Mouse (Mus musculus) heart, adult 18-20 months (tissue): ENCODE data around the gene Lrrc10b. TPM values are rescaled to one million over a fixed set of nuclear protein-coding genes. Genes with fewer than 3 reads are reported as not detected.

ENCODE experiments used
- DNase-seq, 2 experiments: peaks; one replicate each; pipeline ENCODE4 v3.0.0; 2021 to 2022; ENCODE audit warnings: mixed read lengths in 1 of 2
- long read RNA-seq, 2 experiments: library from polyadenylated mRNA; stranded (forward); transcript quantifications; one replicate each; pipeline ENCODE4 v2.0.0; 2021
- total RNA-seq, 2 experiments: library from RNA; stranded (reverse); gene quantifications; 2 replicates each; pipeline ENCODE4 v1.2.3; 2021

Lrrc10b gene
- total RNA-seq, result 1 to 10 TPM; 1.7 to 5.7 TPM
- long read RNA-seq, experiment 1, result 0 reads
- long read RNA-seq, experiment 2, partial matches to known transcripts, result 0 of 2 reads
- long read RNA-seq, experiment 2, other reads (novel, unspliced or antisense), result 0 of 2 reads

DNA sequence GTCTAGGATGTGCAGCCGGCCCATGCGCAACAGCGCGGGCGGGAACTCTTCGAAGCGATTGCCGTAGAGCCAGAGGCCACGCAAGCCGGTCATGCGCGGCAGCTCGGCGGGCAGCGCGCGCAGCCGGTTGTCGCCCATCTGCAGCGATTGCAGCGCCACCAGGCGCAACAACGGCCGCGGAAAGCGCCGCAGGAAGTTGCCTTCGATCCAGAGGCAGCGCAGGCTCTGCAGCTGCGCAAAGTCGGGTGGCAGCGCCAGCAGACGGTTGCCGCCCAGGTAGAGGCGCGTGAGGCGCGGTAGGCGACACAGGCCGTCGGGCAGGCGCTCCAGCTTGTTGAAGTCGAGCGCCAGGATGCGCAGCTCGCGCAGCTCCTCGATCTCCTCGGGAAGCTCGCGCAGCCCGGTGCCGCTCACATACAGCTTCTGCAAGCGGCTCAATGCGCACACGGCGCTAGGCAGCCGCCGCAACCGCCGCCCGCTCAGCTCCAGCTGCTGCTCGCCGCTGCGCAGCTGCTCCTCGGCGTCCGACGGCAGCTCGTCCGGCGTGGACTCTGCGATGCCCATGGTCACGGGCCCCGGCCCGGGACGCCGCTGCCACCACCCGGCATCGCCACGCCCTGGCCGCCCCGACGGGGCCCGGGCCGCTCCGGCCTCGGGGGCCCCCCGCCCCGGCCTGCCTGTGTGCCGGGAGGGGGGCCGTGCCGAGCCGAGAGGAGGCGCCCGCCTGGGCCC is at the start of gene Lrrc10b:
Gene Lrrc10b (minus strand): TSS at position 722 of the 732 bp plus-strand sequence.
- peak in 1 of 2 experiments; percentile 43 for DNase-seq

DNA sequence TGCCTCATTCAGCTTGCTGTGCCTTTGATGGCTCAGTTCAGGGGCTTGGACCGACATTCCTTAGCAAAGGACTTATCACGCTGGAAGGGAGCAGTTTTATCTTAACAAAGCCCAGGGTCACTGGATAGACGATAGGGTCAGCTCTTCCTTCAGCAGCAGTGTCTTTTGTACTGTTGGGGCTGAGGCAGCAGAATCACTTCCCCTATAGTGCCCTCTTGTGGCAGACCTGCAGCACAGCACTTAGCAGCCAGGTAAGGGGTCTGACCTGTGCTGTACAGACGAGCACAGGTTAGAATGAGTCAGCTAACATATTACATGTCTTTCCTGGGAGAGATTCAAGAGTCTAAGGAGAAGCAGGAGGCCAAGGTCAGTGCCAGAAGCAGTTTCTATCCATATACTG is 45.3 kb upstream of the Lrrc10b start:
- peak; percentile 17 to 69 for DNase-seq

- DNase-seq, result no peak
These were observed 43.3 kb upstream of the Lrrc10b start for GRCm38 (mm10) chr19:10500581-10500980.

- DNase-seq, result no peak
These were observed 40.4 kb upstream of the Lrrc10b start for GRCm38 (mm10) chr19:10497512-10498160.

DNA sequence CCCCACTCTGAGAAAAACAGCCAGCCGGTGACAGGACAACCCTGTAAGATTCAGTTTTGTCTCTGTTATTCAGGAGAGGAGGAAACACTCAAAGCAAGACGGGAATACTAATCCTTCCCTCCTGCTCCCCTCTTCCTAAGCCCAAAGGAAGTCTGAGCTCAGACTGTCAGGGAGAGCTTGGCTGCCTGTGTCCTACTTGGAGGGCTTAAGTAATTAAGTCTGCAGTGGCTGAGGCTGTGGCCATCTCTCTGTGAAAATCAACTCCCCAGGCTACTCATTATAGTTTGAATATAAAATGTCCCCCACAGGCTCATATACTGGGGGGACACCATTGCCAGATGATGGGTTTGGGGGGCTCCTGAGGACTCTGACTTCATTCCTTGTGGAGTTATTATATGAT is 39.7 kb upstream of the Lrrc10b start:
- no peak for DNase-seq

- no peak for DNase-seq
These were observed 38.4 kb upstream of the Lrrc10b start for GRCm38 (mm10) chr19:10495670-10496069.

GRCm38 (mm10) chr19:10486264-10486738 is 29.0 kb upstream of the Lrrc10b start:
- peak; percentile 61 to 73 for DNase-seq

DNA sequence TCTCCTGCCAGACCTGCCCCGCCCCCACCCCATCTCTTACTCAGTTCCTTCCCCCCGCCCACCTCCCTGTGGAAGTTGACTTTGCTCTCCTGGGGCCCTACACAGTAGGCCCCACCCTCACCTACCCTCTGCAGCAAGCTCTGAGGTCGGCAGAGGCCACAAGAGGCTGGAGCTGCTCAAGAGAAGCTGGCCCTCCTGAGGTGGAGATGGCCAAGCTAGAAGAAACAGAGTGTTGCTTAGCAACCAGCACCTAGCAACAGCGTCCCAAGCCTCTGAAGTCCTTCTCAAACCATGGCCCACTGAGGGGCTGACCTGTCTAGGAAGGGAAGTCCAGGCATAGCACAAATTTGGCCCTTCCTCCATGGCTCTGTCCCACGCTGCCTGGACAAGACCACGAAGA is 25.4 kb upstream of the Lrrc10b start, which contains the start of gene Ppp1r32:
Gene Ppp1r32 (minus strand): TSS at position 226 of the 400 bp plus-strand sequence.
- no peak for DNase-seq

GRCm38 (mm10) chr19:10479541-10479940 is 22.3 kb upstream of the Lrrc10b start:
- DNase-seq, result no peak

DNA sequence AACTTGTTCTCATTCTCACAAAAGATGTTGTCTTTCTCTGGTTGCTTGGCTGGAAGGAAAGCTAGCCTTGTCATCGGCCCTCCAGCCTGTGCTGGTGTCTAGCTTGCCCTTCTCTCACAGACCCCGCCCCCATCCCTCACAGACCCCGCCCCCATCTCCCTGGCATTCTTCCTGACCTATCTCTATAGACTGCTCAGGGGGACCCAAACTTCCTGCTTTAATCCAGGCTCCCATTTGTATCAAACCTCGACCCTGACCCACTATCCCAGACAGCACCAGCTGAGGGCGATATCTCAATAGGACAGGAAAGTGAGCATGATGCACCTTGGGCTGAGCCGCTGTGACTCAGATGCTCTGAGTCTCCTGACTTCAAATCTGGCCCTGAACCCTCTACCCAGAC is 16.5 kb upstream of the Lrrc10b start:
- DNase-seq, result no peak

GRCm38 (mm10) chr19:10472958-10473357 is 15.7 kb upstream of the Lrrc10b start:
- DNase-seq, result no peak

- DNase-seq, result peak; percentile 28 to 61
These were observed 11.9 kb upstream of the Lrrc10b start for GRCm38 (mm10) chr19:10469171-10469658.

- no peak for DNase-seq
These were observed 7.2 kb upstream of the Lrrc10b start for GRCm38 (mm10) chr19:10464427-10464826.

GRCm38 (mm10) chr19:10461584-10461983 is 4.3 kb upstream of the Lrrc10b start:
- DNase-seq, result no peak

- DNase-seq, result no peak
These were observed 2.6 kb upstream of the Lrrc10b start for GRCm38 (mm10) chr19:10459907-10460306.

DNA sequence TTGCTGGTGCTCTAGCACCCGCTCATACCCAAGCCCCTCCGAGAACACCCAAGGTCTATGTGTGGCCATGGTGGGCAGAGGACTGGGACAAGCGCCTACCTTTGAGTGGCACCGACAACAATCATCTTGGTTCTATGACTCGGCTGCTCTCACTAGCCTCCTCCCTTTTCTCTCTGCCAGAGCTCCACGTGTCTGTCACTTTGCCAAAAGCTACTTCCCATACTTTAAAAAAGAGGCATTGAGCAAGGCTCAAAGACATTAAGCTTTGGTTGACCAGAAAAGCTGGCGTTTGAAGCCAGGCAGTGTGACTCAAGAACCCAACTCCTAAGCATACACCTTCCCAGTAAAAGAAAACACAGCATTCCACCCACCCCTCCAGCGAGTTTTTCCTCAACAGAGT is 823 bp upstream of the Lrrc10b start:
- peak; percentile 58 to 67 for DNase-seq

DNA sequence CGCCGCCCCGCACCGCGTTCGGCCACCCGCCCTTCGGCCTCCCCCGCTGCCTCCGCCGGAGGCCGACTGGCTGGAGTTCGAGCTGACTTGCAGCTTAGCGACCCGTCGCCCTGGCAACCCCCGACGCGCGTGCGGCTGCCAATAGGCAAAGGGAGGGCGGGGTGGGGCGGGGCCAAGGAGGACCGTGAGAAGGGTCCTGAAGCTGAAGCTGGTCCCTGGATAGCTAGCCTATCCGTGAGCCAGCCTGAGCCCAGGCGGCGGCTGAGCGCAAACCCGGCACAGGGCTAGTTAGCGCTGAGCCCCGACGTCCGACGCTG is 169 bp upstream of the Lrrc10b start:
- DNase-seq, result peak in 1 of 2 experiments; percentile 25

DNA sequence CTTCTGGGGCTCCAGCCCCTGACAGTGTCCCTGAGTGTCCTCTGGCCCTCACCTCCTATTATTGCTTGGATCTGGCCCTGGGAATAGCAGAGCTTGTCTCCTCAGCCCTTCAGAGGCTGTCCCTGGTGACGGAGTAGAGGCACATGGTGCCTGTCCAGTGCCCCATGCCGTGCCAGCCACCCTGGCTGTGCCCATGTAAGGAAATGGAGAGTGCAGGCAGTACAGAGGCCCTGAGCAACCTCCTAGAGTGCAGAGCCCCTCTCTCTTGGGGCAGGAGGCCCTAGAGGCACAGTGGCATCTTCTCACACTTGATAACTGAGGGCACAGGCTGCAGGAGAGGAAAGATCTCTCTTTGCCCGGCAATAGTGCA is 1.9 kb downstream of the Lrrc10b start:
- peak in 1 of 2 experiments; percentile 23 for DNase-seq

GRCm38 (mm10) chr19:10454718-10455436 is 2.4 kb downstream of the Lrrc10b start:
- no peak for DNase-seq

DNA sequence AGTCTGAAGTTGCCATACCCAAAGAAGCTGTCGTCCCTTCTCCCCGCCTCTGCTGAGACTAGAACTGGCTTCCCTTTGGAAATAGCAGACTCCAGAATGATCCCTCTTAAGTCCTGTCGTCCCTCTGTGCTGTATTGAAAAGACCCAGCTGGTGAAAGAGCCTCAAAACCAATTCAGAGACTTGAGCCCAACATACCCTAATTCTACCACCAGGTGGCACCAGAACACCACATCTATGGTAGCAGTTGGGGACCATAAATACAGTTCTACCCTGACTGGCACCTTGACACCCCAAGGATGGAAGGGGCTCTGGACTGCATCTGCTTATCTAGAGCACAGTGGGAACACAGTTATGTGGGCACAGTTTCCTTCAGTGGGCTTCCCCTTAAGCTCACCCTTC is 7.6 kb downstream of the Lrrc10b start:
- peak; percentile 47 to 86 for DNase-seq

DNA sequence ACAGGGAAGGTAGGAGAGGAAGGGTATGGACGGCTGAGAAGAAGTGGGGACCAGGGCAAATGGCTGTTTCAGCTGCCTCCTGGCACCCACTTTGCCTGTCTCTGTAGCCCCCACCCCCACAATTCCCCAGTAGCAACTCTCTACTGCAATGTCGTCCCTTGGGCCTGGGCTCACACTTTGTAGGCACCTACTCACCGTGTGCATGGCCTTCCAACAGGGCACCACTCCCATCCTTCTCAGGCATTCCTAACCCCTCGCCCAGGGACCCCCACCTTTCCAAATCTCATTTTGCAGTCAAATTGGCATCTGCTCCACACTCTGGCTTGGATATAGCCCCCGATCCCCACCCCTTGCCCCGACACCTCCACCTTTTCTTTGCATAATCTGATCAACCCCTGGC is 8.1 kb downstream of the Lrrc10b start:
- no peak for DNase-seq

GRCm38 (mm10) chr19:10448275-10448674 is 9.0 kb downstream of the Lrrc10b start:
- no peak for DNase-seq
